Mouse (Mus musculus) lung, embryonic 14.5 days (tissue): ENCODE data around the gene Pigt. TPM values are rescaled to one million over a fixed set of nuclear protein-coding genes. Genes with fewer than 3 reads are reported as not detected.

Experiments
- ATAC-seq: fragments of 200-750 bp; cut with Nextera tagmentation; 2 replicates; pipeline ENCODE4 v1.8.0; 2017; ENCODE audit warnings: mild to moderate bottlenecking, moderate TSS enrichment, moderate library complexity; ENCODE audit not compliant: insufficient read depth
- DNase-seq: peaks from one replicate; pipeline ENCODE4 v3.0.0-alpha.2; 2015
- H3K27ac ChIP-seq: fragments of 300-500 bp; sonication (generic); 2 replicates; pipeline ENCODE4 v1.5.1; 2014; ENCODE audit warnings: low read depth, mild to moderate bottlenecking, moderate library complexity
- H3K27me3 ChIP-seq: fragments of 300-500 bp; sonication (generic); 2 replicates; pipeline ENCODE4 v1.6.1; 2014; ENCODE audit warnings: low read length, control low read depth; ENCODE audit not compliant: insufficient read depth
- H3K36me3 ChIP-seq: fragments of 300-500 bp; sonication (generic); 2 replicates; pipeline ENCODE4 v1.6.1; 2014; ENCODE audit warnings: control low read depth; ENCODE audit not compliant: insufficient read depth
- H3K4me1 ChIP-seq: fragments of 300-500 bp; sonication (generic); 2 replicates; pipeline ENCODE4 v1.6.1; 2014; ENCODE audit warnings: antibody characterized with exemption, control low read depth; ENCODE audit not compliant: insufficient read depth
- H3K4me2 ChIP-seq: fragments of 300-500 bp; sonication (generic); 2 replicates; pipeline ENCODE4 v1.6.1; 2014; ENCODE audit warnings: mild to moderate bottlenecking
- H3K4me3 ChIP-seq: fragments of 300-500 bp; sonication (generic); 2 replicates; pipeline ENCODE4 v1.5.1; 2014; ENCODE audit warnings: low read depth, low read length
- H3K9ac ChIP-seq: fragments of 300-500 bp; sonication (generic); 2 replicates; pipeline ENCODE4 v1.6.1; 2014
- H3K9me3 ChIP-seq: fragments of 300-500 bp; sonication (generic); 2 replicates; pipeline ENCODE4 v1.6.1; 2016; ENCODE audit warnings: low read depth, low read length, control low read depth
- CTCF ChIP-seq: IDR thresholded peaks from 2 replicates; pipeline ENCODE4 v1.5.1; 2016; ENCODE audit warnings: antibody characterized with exemption, low read depth
- WGBS: fragments of 180-500 bp; shearing (Covaris S2); extraction: QIAGEN DNeasy Blood & Tissue Kit; methylation state at CpG from one replicate; pipeline ENCODE4 v1.1.7; 2014; 5-methylcytosine and 5-hydroxymethylcytosine counted together
- polyA plus RNA-seq: library from polyadenylated mRNA; unstranded; fragments of >200 nt; fragmentation: Nextera tagmentation; extraction: Ambion mirVana; gene quantifications from 2 replicates; pipeline ENCODE4 v1.2.1, GENCODE M21; 2014

Gene Pigt
- polyA plus RNA-seq, 1 experiment from 2014 or later: 71.0 TPM

DNA sequence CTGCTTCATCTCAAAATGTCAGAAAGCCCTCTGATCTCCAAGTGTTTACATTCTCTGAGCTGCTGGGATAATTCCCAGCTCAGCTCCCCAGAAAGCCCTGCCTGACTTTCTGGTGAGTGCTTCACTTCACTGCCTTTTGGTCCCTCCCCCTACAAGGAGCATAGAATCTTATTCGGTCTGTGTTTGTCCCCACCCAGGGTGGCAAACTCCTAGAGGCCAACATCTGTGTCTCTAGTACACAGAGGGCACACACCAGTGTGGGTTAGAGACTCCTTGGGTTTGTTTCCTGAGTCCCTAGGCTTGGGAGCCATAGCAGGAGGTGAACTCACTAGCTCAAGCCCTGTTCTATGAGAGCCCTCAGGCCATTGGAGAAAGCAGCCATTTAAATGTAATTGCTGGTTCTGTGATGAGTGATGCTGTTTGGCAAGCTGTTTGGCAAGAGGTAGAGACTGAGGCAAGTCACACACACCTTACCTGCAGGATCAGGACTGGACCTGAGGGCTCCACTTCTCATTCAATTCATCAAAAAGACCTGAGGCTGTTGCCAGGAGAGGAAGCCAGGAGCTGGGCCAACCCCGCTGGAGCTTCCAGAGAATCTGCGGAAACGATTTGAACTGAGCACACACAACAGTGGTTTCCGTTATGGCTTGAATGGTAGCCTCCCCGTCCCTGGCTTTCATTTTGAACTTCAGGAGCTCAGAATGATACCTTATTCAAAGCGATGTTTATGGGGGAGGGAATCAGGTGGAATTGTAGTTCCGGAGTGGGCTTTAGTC, 43.5 kb downstream of the Pigt start:
- ATAC-seq: peak; percentile 60; the same call in 1 of the 2 replicates
- Histone ChIP-seq H3K27me3 (no peaks in the 10 kb centered on the region), H3K27ac (peak overlapping the region; percentile 67), H3K9me3 (no peaks in the 10 kb centered on the region), H3K4me2 (0 out of 2 replicates have a peak overlapping the region, but pooled peaks have one; percentile 18), H3K4me1 (peaks cover 4% of the 10 kb centered on the region; the same call in 1 of the 2 replicates), H3K9ac (no peak overlapping the region), H3K36me3 (no peaks in the 10 kb centered on the region), H3K4me3 (no peak overlapping the region)
- no peak for TF ChIP-seq CTCF
- WGBS: 25% methylated on average over 8 of the region's 8 CpGs
- DNase-seq: peak; percentile 48

DNA sequence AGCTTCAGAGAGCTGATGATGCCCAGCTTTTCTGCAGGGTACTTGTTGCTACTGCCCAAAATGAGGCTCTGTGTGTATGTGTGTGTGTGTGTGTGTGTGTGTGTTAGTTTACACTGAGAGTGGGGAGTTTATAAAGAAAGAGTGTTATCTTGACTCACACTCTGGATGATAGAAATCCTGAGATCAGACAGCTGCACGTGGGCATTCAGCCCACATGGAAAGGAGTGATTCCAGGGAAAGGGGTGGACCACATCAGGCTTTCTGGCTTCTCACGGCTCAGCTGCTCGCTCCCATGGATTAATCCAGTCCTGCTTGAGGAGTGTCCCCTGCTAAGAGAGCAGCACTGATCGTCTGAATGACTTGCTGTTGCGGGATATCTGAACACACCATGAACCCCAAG, 44.8 kb downstream of the Pigt start:
- Histone ChIP-seq H3K4me3 (no peak overlapping the region), H3K9me3 (no peaks in the 10 kb centered on the region), H3K27me3 (no peaks in the 10 kb centered on the region), H3K27ac (no peak overlapping the region), H3K36me3 (no peaks in the 10 kb centered on the region), H3K4me1 (peaks cover 4% of the 10 kb centered on the region; the same call in 1 of the 2 replicates), H3K4me2 (no peak overlapping the region), H3K9ac (no peak overlapping the region)
- no peak for ATAC-seq
- DNase-seq: no peak
- WGBS: 56% methylated on average over 5 of the region's 5 CpGs
- TF ChIP-seq CTCF: no peak

DNA sequence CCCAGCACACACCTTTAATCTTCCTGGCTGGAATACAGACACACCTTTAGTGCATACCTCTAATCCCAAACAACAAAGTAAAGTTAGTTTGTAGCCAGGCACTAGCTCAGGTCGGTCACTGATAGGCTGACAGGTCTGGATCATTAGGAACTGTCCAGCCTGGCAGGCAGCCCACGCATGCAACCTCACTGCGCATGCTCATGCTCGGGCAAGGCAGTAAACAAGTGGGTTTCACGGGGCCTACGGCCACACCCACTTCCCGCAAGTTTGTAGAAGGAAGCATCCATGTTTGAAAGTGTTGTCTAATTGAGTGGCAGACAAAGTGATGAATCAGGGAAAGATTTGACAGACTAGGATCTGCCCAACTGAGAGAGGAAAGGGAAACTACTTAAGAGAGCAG, 45.3 kb downstream of the Pigt start:
- DNase-seq (no peak), ATAC-seq (no peak)
- Histone ChIP-seq H3K4me3 (no peak overlapping the region), H3K36me3 (no peaks in the 10 kb centered on the region), H3K27ac (no peak overlapping the region), H3K27me3 (no peaks in the 10 kb centered on the region), H3K9ac (no peak overlapping the region), H3K9me3 (no peaks in the 10 kb centered on the region), H3K4me2 (no peak overlapping the region), H3K4me1 (peaks cover 4% of the 10 kb centered on the region; the same call in 1 of the 2 replicates)
- no peak for TF ChIP-seq CTCF
- 71% methylated on average over 7 of the region's 7 CpGs for WGBS

DNA sequence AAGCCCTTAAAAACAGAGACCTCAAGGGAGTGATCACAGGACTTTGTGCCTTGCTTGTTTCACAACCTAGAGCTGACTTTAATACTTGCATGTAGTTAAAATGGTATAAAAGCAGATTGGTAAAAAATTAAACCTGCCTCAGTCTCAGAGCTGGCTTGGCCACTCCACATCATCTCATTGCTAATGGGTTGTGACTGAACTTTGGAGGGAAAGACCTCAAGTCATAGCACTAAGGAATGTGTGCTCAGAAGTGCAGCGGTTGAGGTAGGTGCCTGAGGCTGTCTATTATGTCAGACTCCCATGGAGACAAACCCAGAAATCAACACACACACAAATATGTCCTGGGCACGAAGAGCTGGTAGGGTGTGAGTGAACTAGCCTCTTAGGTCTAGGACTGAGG, 46.4 kb downstream of the Pigt start:
- Histone ChIP-seq H3K27me3 (no peaks in the 10 kb centered on the region), H3K4me2 (no peak overlapping the region), H3K9ac (no peak overlapping the region), H3K4me3 (no peak overlapping the region), H3K9me3 (no peaks in the 10 kb centered on the region), H3K27ac (no peak overlapping the region), H3K4me1 (peaks cover 4% of the 10 kb centered on the region; the same call in 1 of the 2 replicates), H3K36me3 (no peaks in the 10 kb centered on the region)
- TF ChIP-seq CTCF: no peak
- DNase-seq: no peak
- WGBS: 61% methylated on average over 2 of the region's 2 CpGs
- no peak for ATAC-seq

DNA sequence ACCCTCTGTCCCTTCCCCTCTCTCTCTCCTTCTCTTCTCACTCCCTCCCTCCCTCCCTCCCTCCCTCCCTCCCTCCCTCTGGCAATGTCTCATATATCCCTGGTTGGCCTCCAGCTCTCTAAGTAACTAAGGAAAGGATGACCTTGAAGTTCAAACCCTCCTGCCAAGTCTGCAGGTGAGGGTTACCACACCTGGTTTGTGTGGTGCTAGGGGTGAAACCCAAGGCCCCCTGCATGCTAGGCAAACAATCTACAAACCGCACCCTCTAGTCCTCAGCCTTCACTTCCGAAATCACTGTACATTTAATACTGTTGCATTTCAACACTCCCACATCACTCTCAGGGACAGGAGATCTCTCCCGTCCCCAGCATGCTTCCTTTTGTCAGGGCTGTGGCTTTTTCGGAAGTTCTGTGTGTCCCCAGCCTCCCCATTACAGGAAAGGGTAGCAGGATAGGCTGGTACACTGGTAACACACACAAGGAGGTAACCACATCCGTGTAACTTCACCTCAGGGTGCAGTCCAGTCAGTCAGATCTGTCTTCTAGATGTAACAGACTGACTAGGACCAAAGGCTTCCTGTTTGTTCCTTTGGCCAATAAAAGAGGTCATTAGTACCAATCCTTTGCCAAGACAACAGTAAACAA, 47.3 kb downstream of the Pigt start:
- no peak overlapping the region for H3K9ac ChIP-seq
- no peak overlapping the region for H3K4me3 ChIP-seq
- no peaks in the 10 kb centered on the region for H3K27me3 ChIP-seq
- no peak for ATAC-seq
- peaks cover 4% of the 10 kb centered on the region; the same call in 1 of the 2 replicates for H3K4me1 ChIP-seq
- no peaks in the 10 kb centered on the region for H3K9me3 ChIP-seq
- no peak for TF ChIP-seq CTCF
- no peak for DNase-seq
- H3K4me2 ChIP-seq: no peak overlapping the region
- WGBS: 39% methylated on average over 5 of the region's 5 CpGs
- 0 out of 2 replicates have a peak overlapping the region, but pooled peaks have one; percentile 30 for H3K27ac ChIP-seq
- no peaks in the 10 kb centered on the region for H3K36me3 ChIP-seq

DNA sequence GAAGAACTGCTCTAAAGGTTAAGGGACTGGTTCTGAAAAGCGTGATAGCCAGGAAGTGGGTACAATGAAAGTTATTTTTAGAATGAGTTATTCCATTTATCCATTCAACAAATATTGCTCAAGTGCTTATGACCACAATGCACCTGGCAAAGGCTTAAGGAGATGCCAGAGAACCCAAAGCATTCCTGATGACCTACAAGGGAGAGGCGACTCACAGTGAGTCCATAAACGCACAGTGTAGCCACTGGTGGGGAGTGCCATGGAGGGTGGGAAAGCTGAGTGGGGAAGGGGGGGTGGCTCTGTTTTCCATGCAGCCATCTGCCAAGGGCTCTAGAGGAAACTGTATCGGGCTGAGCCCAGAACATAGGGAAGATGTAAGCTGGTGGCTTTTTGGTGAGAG, 52.0 kb downstream of the Pigt start:
- Histone ChIP-seq H3K36me3 (no peaks in the 10 kb centered on the region), H3K4me3 (no peak overlapping the region), H3K4me2 (no peak overlapping the region), H3K27me3 (no peaks in the 10 kb centered on the region), H3K27ac (no peak overlapping the region), H3K9me3 (no peaks in the 10 kb centered on the region), H3K4me1 (peaks cover 4% of the 10 kb centered on the region; the same call in 1 of the 2 replicates), H3K9ac (no peak overlapping the region)
- ATAC-seq: peak; percentile 62
- DNase-seq: no peak
- no peak for TF ChIP-seq CTCF
- 33% methylated on average over 4 of the region's 4 CpGs for WGBS
